Mouse (Mus musculus) frontal cortex, postnatal 25 days (tissue): ENCODE measurements around the gene Ovol3.

Experiments
- DNase-seq, 2 experiments: peaks; one replicate each; pipeline ENCODE4 v3.0.0; 2022; ENCODE audit warnings: low spot score in 2 of 2

Ovol3 gene

DNA sequence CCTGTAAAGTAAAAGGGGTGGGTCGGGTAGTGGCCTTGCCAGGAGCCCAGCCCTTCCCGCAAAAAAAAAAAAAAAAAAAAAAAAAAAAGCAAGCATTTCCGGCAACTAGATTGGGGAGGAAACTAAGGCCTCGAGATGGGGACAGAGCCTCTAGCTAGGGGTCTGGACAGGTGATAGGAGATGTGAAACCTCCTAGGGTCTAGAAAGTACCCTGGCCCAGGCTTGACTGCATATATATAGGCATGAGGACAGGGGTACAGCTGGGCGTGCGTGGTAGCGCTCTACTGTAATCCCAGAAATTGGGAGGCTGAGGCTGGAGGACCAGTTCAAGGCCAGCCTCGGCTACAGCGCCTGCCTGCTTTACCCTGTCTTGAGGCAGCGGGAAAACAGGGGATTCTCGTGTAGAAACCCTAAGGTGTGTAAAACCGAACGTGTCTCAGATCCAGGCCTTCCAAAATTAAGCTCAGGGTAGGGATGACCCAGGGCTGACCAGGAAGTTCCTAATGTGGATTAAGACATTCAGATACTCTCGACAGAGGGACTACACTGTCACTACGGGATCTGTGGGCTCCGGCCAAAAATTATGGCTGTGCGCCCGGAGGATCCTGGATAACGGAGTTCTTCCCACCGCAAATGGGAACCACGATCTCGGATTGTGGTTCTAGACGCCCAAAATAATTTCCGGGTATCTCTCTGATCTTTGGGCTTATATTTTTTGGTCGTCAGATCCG, 41.3 kb downstream of the Ovol3 start:
- no peak for DNase-seq

DNA sequence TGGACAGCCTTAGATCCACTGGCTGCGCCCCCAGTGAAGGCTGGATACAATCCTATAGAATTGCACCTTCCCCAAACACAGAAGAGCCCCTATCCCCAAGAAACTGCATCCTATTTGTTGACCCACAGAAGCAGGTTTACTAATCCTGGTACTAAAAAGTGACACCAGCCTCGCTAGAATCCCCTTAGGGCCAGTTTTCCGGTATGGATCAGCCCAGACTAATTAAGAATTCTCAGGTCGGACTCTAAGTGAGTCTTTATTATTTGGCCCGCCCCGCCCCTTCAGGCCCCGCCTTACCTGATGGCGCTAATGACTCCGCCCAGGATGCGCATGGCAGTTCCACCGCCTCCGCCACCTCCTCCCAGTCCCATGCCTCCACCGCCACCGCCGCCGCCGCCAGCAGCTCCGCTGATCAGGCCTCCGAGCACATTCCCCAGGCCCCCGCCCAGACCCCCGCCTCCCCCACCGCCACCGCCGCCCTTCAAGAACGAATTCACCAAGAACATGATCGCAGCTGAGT, 41.9 kb downstream of the Ovol3 start:
- peak in 1 of 2 experiments; percentile 42 for DNase-seq

GRCm38 (mm10) chr7:30193013-30193412, 42.5 kb downstream of the Ovol3 start:
- DNase-seq: no peak

- no peak for DNase-seq
Observed at GRCm38 (mm10) chr7:30192088-30192487, 43.4 kb downstream of the Ovol3 start.

DNA sequence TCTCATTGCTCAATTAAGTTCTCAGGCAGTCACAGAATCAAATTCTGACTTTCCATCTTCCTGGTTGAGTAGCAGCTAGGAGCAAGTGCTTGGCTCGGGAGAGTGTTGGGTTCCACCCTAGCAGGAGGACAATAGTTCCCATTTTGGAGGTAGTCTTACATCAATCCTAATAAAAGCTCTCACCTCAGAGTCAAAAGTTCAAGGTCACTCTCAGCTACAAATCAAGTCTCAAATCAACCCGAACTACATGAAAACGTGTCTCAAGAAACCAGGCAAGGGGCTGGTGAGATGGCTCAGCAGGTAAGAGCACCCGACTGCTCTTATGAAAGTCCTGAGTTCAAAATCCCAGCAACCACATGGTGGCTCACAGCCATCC, 46.4 kb downstream of the Ovol3 start:
- DNase-seq: no peak

DNA sequence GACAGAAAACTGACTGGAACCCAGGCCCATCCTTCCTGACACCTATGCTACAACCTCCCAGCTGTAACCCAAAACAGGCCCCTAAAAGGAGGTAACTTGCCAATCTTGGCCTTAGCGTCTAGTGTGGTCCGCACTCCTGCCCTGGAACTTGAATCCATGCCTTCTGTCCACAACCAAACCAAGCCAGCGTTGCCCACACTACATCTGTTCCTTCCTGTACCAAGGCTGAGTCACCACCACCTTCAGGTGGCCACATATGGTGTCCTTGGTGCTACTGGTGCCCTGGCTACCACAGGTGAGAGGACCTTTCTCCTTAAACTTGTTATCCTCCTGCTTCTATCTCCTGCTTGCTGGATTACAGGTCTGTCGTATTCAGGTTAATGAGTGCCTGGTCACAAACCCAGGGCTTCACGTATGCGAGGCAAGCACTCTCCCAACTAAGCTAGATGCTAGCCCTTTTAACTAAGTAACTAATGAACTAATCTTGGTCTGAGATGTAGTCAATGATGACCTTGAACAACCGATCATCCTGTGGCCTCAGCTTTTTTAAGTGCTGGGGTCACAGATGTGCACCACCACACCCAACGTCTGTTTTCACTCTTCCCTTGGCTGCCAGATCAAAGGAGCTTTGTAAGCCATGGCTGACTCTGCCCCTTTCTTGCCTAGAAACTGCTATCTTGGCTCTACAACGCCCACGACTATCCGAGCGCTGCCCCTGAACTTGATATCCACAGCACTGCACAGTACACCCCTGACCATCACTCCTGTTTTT, 47.0 kb downstream of the Ovol3 start:
- no peak for DNase-seq

GRCm38 (mm10) chr7:30184641-30185348, 50.7 kb downstream of the Ovol3 start:
- DNase-seq: no peak

DNA sequence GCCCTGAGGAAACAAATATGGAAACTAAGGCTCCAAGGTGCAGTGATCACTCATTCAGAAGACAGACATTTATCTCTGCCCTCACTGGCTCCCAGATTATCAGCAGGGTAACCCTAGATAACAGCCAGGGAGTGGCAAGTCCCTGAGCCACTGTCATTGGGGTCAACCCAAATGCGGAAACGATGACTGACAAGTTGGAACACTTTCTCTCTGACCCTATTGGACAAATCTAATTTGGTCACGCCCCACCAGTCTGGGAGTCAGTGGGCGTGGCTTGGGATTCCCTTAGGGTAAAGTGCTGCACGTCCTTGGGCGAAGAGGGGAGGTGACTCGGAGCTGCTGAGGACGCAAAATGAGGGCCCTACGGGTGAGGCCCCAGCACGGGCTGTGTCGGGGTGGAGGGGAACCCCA, 51.6 kb downstream of the Ovol3 start, which contains the start of gene Cox7a1:
Gene Cox7a1 (plus strand): TSS at position 266 of the 411 bp plus-strand sequence.
- DNase-seq: no peak
